8 mouse cellular contexts compared by ENCODE assay signal in genomic region chr17:23675564-23676281, GRCm38 (mm10). TPM values are rescaled to one million over a fixed set of nuclear protein-coding genes. Genes with fewer than 3 reads are reported as not detected.
DNase-seq lines count a peak whose midpoint lies in the region; ATAC-seq lines count a peak whose summit lies in the region.

No protein-coding gene starts in this region.

- peak overlapping the region; percentile 56 for H3K4me3 ChIP-seq in embryonic facial prominence, embryonic 14.5 days (ENCODE audit: low read depth, low read length)
- peak overlapping the region; percentile 84 for H3K4me3 ChIP-seq in heart, embryonic 16.5 days (ENCODE audit: low read length)
- H3K4me3 ChIP-seq in megakaryocyte, embryonic 14.5 days (replicated peaks): peak overlapping the region; percentile 93

- DNase-seq in embryo, embryonic 10.5 days (ENCODE audit: low spot score): peak; percentile 49
- DNase-seq in embryo, embryonic 11 days: no peak
- DNase-seq in ZHBTc4 (ENCODE audit: low read depth, low spot score): peak; percentile 66
- DNase-seq in embryonic facial prominence, embryonic 14.5 days (ENCODE audit: low spot score): no peak
- peak; percentile 59 to 74 for DNase-seq in kidney, postnatal 25 days
- peak; percentile 75 for DNase-seq in urinary bladder, postnatal 36 days (ENCODE audit: low spot score in 2 of 2)

- H3K27ac ChIP-seq in embryonic facial prominence, embryonic 14.5 days (replicated peaks; ENCODE audit: low read depth, low read length): no peak overlapping the region
- H3K27ac ChIP-seq in heart, embryonic 16.5 days (ENCODE audit: low read length): peak overlapping the region; percentile 94

- peak overlapping the region; percentile 62; the same call in 1 of the 2 replicates for H3K9ac ChIP-seq in embryonic facial prominence, embryonic 14.5 days (ENCODE audit: low read depth, low read length)
- peak overlapping the region; percentile 91 for H3K9ac ChIP-seq in heart, embryonic 16.5 days (ENCODE audit: low read length)

- peaks cover 39% of the 10 kb centered on the region for H3K27me3 ChIP-seq in embryonic facial prominence, embryonic 14.5 days (replicated peaks; ENCODE audit: control insufficient read depth, insufficient read depth, low read length)
- H3K27me3 ChIP-seq in heart, embryonic 16.5 days (ENCODE audit: control insufficient read depth, insufficient read depth, low read length): peaks cover 24% of the 10 kb centered on the region
- peaks cover 28% of the 10 kb centered on the region for H3K27me3 ChIP-seq in megakaryocyte, embryonic 14.5 days (replicated peaks)

- peaks cover 30% of the 10 kb centered on the region for H3K4me1 ChIP-seq in embryonic facial prominence, embryonic 14.5 days (ENCODE audit: control insufficient read depth, insufficient read depth, low read length)
- peaks cover 35% of the 10 kb centered on the region for H3K4me1 ChIP-seq in heart, embryonic 16.5 days (ENCODE audit: control insufficient read depth, insufficient read depth, low read length)
- H3K4me1 ChIP-seq in megakaryocyte, embryonic 14.5 days: peaks cover 78% of the 10 kb centered on the region

- H3K4me2 ChIP-seq in embryonic facial prominence, embryonic 14.5 days (ENCODE audit: low read depth, low read length): peak overlapping the region; percentile 97
- H3K4me2 ChIP-seq in heart, embryonic 16.5 days (ENCODE audit: low read depth, low read length): peak overlapping the region; percentile 92

- H3K9me3 ChIP-seq in embryonic facial prominence, embryonic 14.5 days (ENCODE audit: control insufficient read depth, low read length): no peaks in the 10 kb centered on the region
- H3K9me3 ChIP-seq in heart, embryonic 16.5 days (replicated peaks; ENCODE audit: control insufficient read depth, low read length): no peaks in the 10 kb centered on the region
- 0 out of 2 replicates have a peak, but pooled peaks cover 3% of the 10 kb centered on the region for H3K9me3 ChIP-seq in megakaryocyte, embryonic 14.5 days

- 11% methylated on average over 14 of the region's 15 CpGs for WGBS in embryonic facial prominence, embryonic 14.5 days
- WGBS in heart, embryonic 16.5 days: 7% methylated on average over 15 of the region's 15 CpGs

- no peak for ATAC-seq in embryonic facial prominence, embryonic 14.5 days (ENCODE audit: low read depth)
- ATAC-seq in heart, embryonic 16.5 days (replicated peaks; ENCODE audit: extremely low read depth, insufficient read depth, low FRiP score): no peak

- H3K36me3 ChIP-seq in embryonic facial prominence, embryonic 14.5 days (ENCODE audit: control insufficient read depth, insufficient read depth, low read length): no peaks in the 10 kb centered on the region
- no peaks in the 10 kb centered on the region for H3K36me3 ChIP-seq in heart, embryonic 16.5 days (ENCODE audit: control insufficient read depth, insufficient read depth)
- H3K36me3 ChIP-seq in megakaryocyte, embryonic 14.5 days (replicated peaks; ENCODE audit: low read length): no peaks in the 10 kb centered on the region

RNA-seq across cellular contexts. Expression of gene Tnfrsf12a, which starts 1.5 kb away (rescaled TPM):
- polyA plus RNA-seq in embryonic facial prominence, embryonic 14.5 days (2014; fragmentation: Nextera tagmentation; extraction: Ambion mirVana): 23.3 and 30.7 TPM in 2 replicates
- polyA plus RNA-seq in heart, embryonic 16.5 days (2015; fragmentation: Nextera tagmentation; extraction: Ambion mirVana): 100 and 122 TPM in 2 replicates
- polyA plus RNA-seq in megakaryocyte, embryonic 14.5 days (2012; ENCODE audit: insufficient read depth, low replicate concordance): 3.1 TPM in 1 of 2 replicates, not detected in the other

RNA-seq across cellular contexts. Expression of gene Thoc6, which starts 2.0 kb away (rescaled TPM):
- 35.1 and 38.1 TPM in 2 replicates for polyA plus RNA-seq in embryonic facial prominence, embryonic 14.5 days (2014; fragmentation: Nextera tagmentation; extraction: Ambion mirVana)
- polyA plus RNA-seq in heart, embryonic 16.5 days (2015; fragmentation: Nextera tagmentation; extraction: Ambion mirVana): 38.7 and 39.1 TPM in 2 replicates
- polyA plus RNA-seq in megakaryocyte, embryonic 14.5 days (2012; ENCODE audit: insufficient read depth, low replicate concordance): 67.3 and 89.9 TPM in 2 replicates

RNA-seq across cellular contexts. Expression of gene Hcfc1r1, which starts 2.3 kb away (rescaled TPM):
- 94.8 and 107 TPM in 2 replicates for polyA plus RNA-seq in embryonic facial prominence, embryonic 14.5 days (2014; fragmentation: Nextera tagmentation; extraction: Ambion mirVana)
- 214 and 247 TPM in 2 replicates for polyA plus RNA-seq in heart, embryonic 16.5 days (2015; fragmentation: Nextera tagmentation; extraction: Ambion mirVana)
- polyA plus RNA-seq in megakaryocyte, embryonic 14.5 days (2012; ENCODE audit: insufficient read depth, low replicate concordance): 263 and 516 TPM in 2 replicates

RNA-seq across cellular contexts. Expression of gene Cldn6, which starts 3.3 kb away (rescaled TPM):
- 17.0 and 22.6 TPM in 2 replicates for polyA plus RNA-seq in embryonic facial prominence, embryonic 14.5 days (2014; fragmentation: Nextera tagmentation; extraction: Ambion mirVana)
- polyA plus RNA-seq in heart, embryonic 16.5 days (2015; fragmentation: Nextera tagmentation; extraction: Ambion mirVana): 1.7 and 15.9 TPM in 2 replicates
- polyA plus RNA-seq in megakaryocyte, embryonic 14.5 days (2012; ENCODE audit: insufficient read depth, low replicate concordance): 0.48 TPM in 1 of 2 replicates, not detected in the other

RNA-seq across cellular contexts. Expression of gene Cldn9, which starts 8.1 kb away (rescaled TPM):
- 14.6 and 17.9 TPM in 2 replicates for polyA plus RNA-seq in embryonic facial prominence, embryonic 14.5 days (2014; fragmentation: Nextera tagmentation; extraction: Ambion mirVana)
- 0.22 and 0.84 TPM in 2 replicates for polyA plus RNA-seq in heart, embryonic 16.5 days (2015; fragmentation: Nextera tagmentation; extraction: Ambion mirVana)
- not detected in 2 replicates for polyA plus RNA-seq in megakaryocyte, embryonic 14.5 days (2012; ENCODE audit: insufficient read depth, low replicate concordance)

Comparison
In these comparisons a context has a peak if more than half of its experiments do, and no peak if none do; other contexts are left out.
1. DNase-seq: peak in embryo, embryonic 10.5 days (single experiment), ZHBTc4 (single experiment), kidney, postnatal 25 days (2 of 2) and urinary bladder, postnatal 36 days (2 of 2); none in embryo, embryonic 11 days (single experiment) and embryonic facial prominence, embryonic 14.5 days (single experiment).
2. Peak in every context shown above with its lines, with median percentiles within 50 percentile points of each other: H3K4me3 ChIP-seq.